Mouse (Mus musculus) central nervous system, embryonic 14 days (tissue): ENCODE results near the gene BC025920. TPM values are rescaled to one million over a fixed set of nuclear protein-coding genes. Genes with fewer than 3 reads are reported as not detected.

Experiments
- polyA plus RNA-seq: library from polyadenylated mRNA; depleted of rRNA; stranded (reverse); fragments of >200 nt; gene quantifications from 2 replicates; pipeline ENCODE4 v1.2.3, GENCODE M21; 2012; rRNA removed

BC025920 gene
- polyA plus RNA-seq: 5.9 and 7.4 TPM in 2 replicates

DNA sequence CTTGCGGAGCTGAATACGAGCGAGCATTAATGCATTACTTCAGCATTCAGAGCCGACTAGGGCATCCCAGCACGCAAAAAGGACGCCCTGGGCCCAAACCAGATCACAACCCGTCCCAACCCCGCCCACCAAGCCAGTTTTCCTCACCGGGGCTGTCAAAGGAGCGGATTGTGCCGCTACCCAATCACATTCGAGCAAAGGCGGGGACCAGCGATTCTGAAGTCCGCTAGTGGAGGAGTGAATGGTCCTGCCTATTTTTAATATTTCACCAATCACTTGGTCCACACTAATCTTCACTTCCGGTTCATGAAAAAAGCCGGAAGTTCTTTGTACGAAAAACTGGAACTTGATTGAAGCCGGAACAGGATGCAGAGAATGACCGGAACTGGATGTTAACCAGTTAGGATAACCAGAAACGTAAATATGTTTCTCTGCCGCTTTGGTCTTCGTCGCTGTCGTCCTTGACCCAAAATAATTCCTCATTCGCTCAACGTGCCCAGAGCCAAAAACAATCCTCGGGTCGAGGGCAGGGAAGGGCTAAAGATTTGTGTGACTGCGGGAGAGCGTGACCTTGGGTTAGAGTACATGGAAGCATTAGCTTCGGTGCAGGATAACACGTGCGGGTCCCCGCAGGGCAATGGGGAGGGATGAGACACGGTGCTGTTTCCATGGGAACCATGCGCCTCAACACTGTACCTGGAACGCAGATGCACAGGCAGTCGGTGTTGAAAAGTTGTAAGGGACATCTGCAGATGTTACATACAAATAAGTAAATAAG is at the start of gene BC025920:
Gene BC025920 (plus strand): TSS at position 297 of the 778 bp plus-strand sequence.

DNA sequence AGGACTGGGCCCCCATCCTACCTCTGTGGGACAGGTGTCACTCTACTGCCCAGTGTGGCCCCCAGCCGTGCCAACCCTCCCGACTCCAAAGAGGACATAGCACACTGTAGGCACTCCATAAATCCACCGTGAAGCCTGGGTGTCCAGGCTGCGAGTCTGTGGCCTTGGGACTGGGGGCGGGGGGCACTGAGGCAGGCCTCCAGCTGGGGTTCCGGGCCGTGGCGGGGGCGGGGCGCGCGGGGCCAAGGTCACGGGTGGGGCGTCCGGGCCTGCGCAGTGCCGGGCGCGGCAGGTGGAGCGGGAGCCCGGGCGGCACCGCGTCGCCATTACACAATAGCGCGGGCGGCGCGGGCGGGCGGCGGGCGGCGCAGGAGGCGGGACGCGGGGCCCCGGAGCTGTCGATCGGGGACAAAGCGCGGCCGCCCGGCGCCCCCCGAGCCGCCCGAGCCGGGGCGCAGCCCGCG is 46.9 kb upstream of the BC025920 start, which contains the start of gene Aes:
Gene Aes (plus strand): TSS at position 326 of the 464 bp plus-strand sequence.

GRCm38 (mm10) chr10:81574081-81575056 is 31.7 kb upstream of the BC025920 start, which contains the start of gene Tle2:
Tle2 (plus strand) TSS chr10:81574561.

GRCm38 (mm10) chr10:81600738-81601203 is 5.3 kb upstream of the BC025920 start, which contains the start of gene Tle6:
Tle6 (minus strand) TSS chr10:81601073.

GRCm38 (mm10) chr10:81626994-81627835 is 21.1 kb downstream of the BC025920 start, which contains the start of gene Sirt6:
Sirt6 (minus strand) TSS chr10:81627797.

GRCm38 (mm10) chr10:81628390-81628789 is 22.3 kb downstream of the BC025920 start, which contains the start of gene Ankrd24:
Ankrd24 (plus strand) TSS chr10:81628540.

GRCm38 (mm10) chr10:81648803-81649775 is 43.0 kb downstream of the BC025920 start, which contains the start of gene Gm10778:
Gm10778 (plus strand) TSS chr10:81649059.

Other genes starting within 250 kb of the BC025920 start
- gene Mfsd12, start 248.8 kb upstream of the BC025920 start, polyA plus RNA-seq: 10.2 and 11.7 TPM in 2 replicates
- 0.14 and 0.44 TPM in 2 replicates for gene 4930404N11Rik, start 240.5 kb upstream of the BC025920 start, polyA plus RNA-seq
- gene Fzr1, start 227.8 kb upstream of the BC025920 start, polyA plus RNA-seq: 130 and 138 TPM in 2 replicates
- gene Dohh, start 221.8 kb upstream of the BC025920 start, polyA plus RNA-seq: 65.9 and 67.3 TPM in 2 replicates
- 6.7 and 7.1 TPM in 2 replicates for gene Gm48551, start 221.8 kb upstream of the BC025920 start, polyA plus RNA-seq
- 8.2 and 10.2 TPM in 2 replicates for gene Gm48552, start 217.3 kb upstream of the BC025920 start, polyA plus RNA-seq
- 3.1 and 3.9 TPM in 2 replicates for gene Smim24, start 213.2 kb upstream of the BC025920 start, polyA plus RNA-seq
- 11.0 and 17.7 TPM in 2 replicates for gene Nfic, start 150.6 kb upstream of the BC025920 start, polyA plus RNA-seq
- gene Celf5, start 123.6 kb upstream of the BC025920 start, polyA plus RNA-seq: 286 and 299 TPM in 2 replicates
- gene Ncln, start 109.9 kb upstream of the BC025920 start, polyA plus RNA-seq: 145 and 155 TPM in 2 replicates
- gene S1pr4, start 106.1 kb upstream of the BC025920 start, polyA plus RNA-seq: 0.34 and 0.43 TPM in 2 replicates
- gene Gna15, start 82.0 kb upstream of the BC025920 start, polyA plus RNA-seq: 0.84 and 1.1 TPM in 2 replicates
- gene Gna11, start 61.1 kb upstream of the BC025920 start, polyA plus RNA-seq: 94.4 and 98.2 TPM in 2 replicates
- gene Aes, start 46.8 kb upstream of the BC025920 start, polyA plus RNA-seq: 534 and 542 TPM in 2 replicates
- 102 and 134 TPM in 2 replicates for gene Tle2, start 31.7 kb upstream of the BC025920 start, polyA plus RNA-seq
- gene Tle6, start 5.2 kb upstream of the BC025920 start, polyA plus RNA-seq: 5.5 and 10.4 TPM in 2 replicates
- 76.7 and 79.5 TPM in 2 replicates for gene Sirt6, start 21.5 kb downstream of the BC025920 start, polyA plus RNA-seq
- 70.6 and 82.1 TPM in 2 replicates for gene Ankrd24, start 22.3 kb downstream of the BC025920 start, polyA plus RNA-seq
- gene Gm10778, start 42.8 kb downstream of the BC025920 start, polyA plus RNA-seq: 3.0 and 3.1 TPM in 2 replicates
- gene Zfp433, start 98.6 kb downstream of the BC025920 start, polyA plus RNA-seq: 7.9 and 8.2 TPM in 2 replicates
- 12.5 and 12.8 TPM in 2 replicates for gene Gm3055, start 164.9 kb downstream of the BC025920 start, polyA plus RNA-seq
- gene Gm4767, start 205.9 kb downstream of the BC025920 start, polyA plus RNA-seq: 0.52 and 0.55 TPM in 2 replicates